Mouse (Mus musculus) liver, adult 2 months (tissue): ENCODE measurements at regions not wholly inside any gene's neighbourhood (a gene's known extent, or its start where the extent isn't known, plus 50 kb on each side); places are given as distances from the start of the nearest gene placed in this dataset.

Experiments used
- DNase-seq: peaks from one replicate; pipeline ENCODE4 v3.0.0-alpha.2; 2011; ENCODE audit warnings: low read depth, low spot score; ENCODE audit errors: extremely low read depth
- H3K27ac ChIP-seq: fragments of 200-500 bp; replicated peaks from 2 replicates; pipeline ENCODE4 v1.5.1; 2012; ENCODE audit warnings: low read depth, mild to moderate bottlenecking, control low read depth, inconsistent platforms, low read length; ENCODE audit not compliant: insufficient read depth
- H3K27me3 ChIP-seq: fragments of 200-500 bp; 2 replicates; pipeline ENCODE4 v1.6.1; 2012; ENCODE audit warnings: mild to moderate bottlenecking, moderate library complexity, low read length, inconsistent platforms; ENCODE audit not compliant: control insufficient read depth, insufficient read depth
- H3K36me3 ChIP-seq: fragments of 200-500 bp; 2 replicates; pipeline ENCODE4 v1.6.1; 2012; ENCODE audit warnings: low read length, inconsistent platforms; ENCODE audit not compliant: control insufficient read depth, insufficient read depth
- H3K4me1 ChIP-seq: fragments of 200-500 bp; 2 replicates; pipeline ENCODE4 v1.6.1; 2011; ENCODE audit warnings: low read length; ENCODE audit not compliant: control insufficient read depth, insufficient read depth
- H3K4me3 ChIP-seq: fragments of 200-500 bp; 2 replicates; pipeline ENCODE4 v1.5.1; 2011; ENCODE audit warnings: low read depth, mild to moderate bottlenecking, control low read depth, low read length, moderate library complexity; ENCODE audit not compliant: insufficient read depth
- H3K79me2 ChIP-seq: fragments of 200-500 bp; 2 replicates; pipeline ENCODE4 v1.6.1; 2012; ENCODE audit warnings: inconsistent platforms, mild to moderate bottlenecking, low read length, moderate library complexity; ENCODE audit not compliant: control insufficient read depth, insufficient read depth
- H3K9ac ChIP-seq: fragments of 200-500 bp; 2 replicates; pipeline ENCODE4 v1.6.1; 2012; ENCODE audit warnings: low read depth, mild to moderate bottlenecking, control low read depth, inconsistent platforms, low read length
- CTCF ChIP-seq: fragments of 200-500 bp; IDR thresholded peaks from 2 replicates; pipeline ENCODE4 v1.5.1; 2011; ENCODE audit warnings: low read depth, low read length, control low read depth
- POLR2A ChIP-seq: fragments of 200-500 bp; IDR thresholded peaks from 2 replicates; pipeline ENCODE4 v1.6.1; 2011; ENCODE audit warnings: low read length, control low read depth; ENCODE audit not compliant: insufficient read depth; ENCODE audit errors: extremely low read depth
- WGBS: fragments of 180-500 bp; shearing (Covaris S2); methylation state at CpG from one replicate; pipeline ENCODE4 v1.1.7; 2018; 5-methylcytosine and 5-hydroxymethylcytosine counted together

DNA sequence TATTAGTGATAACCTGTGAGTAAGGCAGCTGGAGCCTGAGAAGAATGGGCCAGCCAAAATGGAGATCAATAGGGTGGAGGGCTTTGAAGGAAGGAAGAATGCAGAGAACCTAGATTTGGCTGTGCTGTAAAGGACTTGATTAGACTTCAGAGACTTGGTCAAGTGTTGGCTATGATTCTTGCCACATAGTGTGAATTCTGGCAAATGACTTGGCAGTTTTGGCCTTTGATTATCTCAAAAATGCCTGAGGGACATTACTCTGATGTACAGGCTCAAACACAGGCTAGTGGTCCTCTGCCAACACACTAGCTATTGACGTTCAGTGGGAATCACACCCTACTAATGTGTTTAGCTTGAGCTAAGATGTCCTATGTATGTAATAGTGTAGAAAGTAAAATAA is 237.5 kb downstream of the Osr1 start:
- Histone ChIP-seq H3K79me2 (no peaks in the 10 kb centered on the region), H3K27ac (no peak overlapping the region), H3K27me3 (no peaks in the 10 kb centered on the region), H3K4me3 (no peak overlapping the region), H3K9ac (no peak overlapping the region), H3K36me3 (no peaks in the 10 kb centered on the region), H3K4me1 (no peaks in the 10 kb centered on the region)
- WGBS = 58% methylated on average over 1 of the region's 1 CpGs
- no peak for DNase-seq
- TF ChIP-seq POLR2A (no peak), CTCF (no peak)

DNA sequence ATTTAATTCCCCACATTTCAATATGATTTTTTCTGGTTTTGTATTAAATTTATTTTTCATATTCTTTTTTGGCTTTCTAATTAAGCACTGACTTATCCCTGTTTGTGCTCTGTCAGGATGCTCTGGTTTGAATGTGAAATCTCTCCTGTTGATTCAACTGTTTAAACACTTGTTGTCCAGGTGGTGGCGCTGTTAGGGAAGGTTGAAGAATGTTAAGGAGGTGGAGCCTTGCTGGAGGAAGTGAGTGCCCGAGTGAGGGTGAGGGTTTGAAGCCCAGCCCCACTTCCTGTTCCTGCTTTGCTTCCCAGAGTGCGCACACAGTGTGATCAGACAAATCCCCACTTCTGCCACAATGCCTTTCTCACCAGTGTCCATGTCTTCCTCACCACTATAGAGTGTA is 263.4 kb downstream of the Osr1 start:
- Histone ChIP-seq H3K27me3 (no peaks in the 10 kb centered on the region), H3K9ac (no peak overlapping the region), H3K79me2 (no peaks in the 10 kb centered on the region), H3K4me1 (no peaks in the 10 kb centered on the region), H3K27ac (no peak overlapping the region), H3K36me3 (no peaks in the 10 kb centered on the region), H3K4me3 (no peak overlapping the region)
- 52% methylated on average over 3 of the region's 3 CpGs for WGBS
- DNase-seq = no peak
- TF ChIP-seq CTCF (no peak), POLR2A (no peak)

GRCm38 (mm10) chr12:9839198-9839845 is 269.4 kb downstream of the Osr1 start:
- no peak for DNase-seq
- Histone ChIP-seq H3K4me3 (no peak overlapping the region), H3K36me3 (no peaks in the 10 kb centered on the region), H3K4me1 (no peaks in the 10 kb centered on the region), H3K27ac (no peak overlapping the region), H3K9ac (no peak overlapping the region), H3K79me2 (no peaks in the 10 kb centered on the region), H3K27me3 (no peaks in the 10 kb centered on the region)
- WGBS = 71% methylated on average over 5 of the region's 5 CpGs
- TF ChIP-seq POLR2A (no peak), CTCF (no peak)

DNA sequence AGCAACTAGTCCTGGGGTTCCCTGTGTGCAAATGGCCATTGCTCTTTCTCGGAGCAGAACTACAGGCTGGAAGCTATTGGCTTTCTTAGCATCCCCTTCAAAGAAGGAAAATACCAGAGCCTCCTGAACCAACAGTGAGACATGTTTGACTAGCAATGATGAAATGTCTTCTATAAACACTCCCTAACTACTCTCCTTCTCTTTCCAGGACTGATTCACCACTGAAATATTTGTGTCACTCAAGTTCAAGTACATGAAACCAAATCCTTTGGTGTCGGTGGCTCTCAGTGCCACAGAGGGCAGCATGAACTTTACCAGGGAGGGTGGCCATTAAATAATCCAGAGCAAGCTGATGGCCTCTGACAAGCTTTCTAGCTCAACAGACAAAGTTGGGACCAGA is 270.0 kb downstream of the Osr1 start:
- no peak overlapping the region for H3K9ac ChIP-seq
- 60% methylated on average over 2 of the region's 2 CpGs for WGBS
- H3K36me3 ChIP-seq = no peaks in the 10 kb centered on the region
- H3K4me1 ChIP-seq = no peaks in the 10 kb centered on the region
- TF ChIP-seq CTCF (no peak), POLR2A (no peak)
- no peak overlapping the region for H3K4me3 ChIP-seq
- H3K27me3 ChIP-seq = no peaks in the 10 kb centered on the region
- no peak for DNase-seq
- H3K79me2 ChIP-seq = no peaks in the 10 kb centered on the region
- no peak overlapping the region for H3K27ac ChIP-seq

DNA sequence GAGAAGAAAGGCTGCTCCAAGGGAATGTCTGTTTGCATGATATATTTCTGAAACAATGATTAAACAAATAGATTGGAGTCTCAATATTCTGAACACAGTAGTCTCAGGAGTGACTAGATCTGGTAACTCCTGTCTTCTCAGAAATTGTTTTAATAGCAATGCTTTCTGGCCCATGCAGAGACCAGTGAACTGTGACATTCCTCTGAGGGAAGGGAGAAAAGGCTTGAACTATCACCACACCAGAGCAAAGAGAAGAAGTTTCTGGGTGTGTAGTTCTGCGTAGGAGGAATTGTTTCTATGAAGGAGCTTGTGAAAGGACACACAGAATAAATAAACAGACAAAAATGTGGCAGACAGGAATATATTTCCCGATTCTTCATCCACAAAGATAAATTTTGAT is 277.1 kb downstream of the Osr1 start:
- Histone ChIP-seq H3K36me3 (no peaks in the 10 kb centered on the region), H3K4me1 (no peaks in the 10 kb centered on the region), H3K27ac (no peak overlapping the region), H3K27me3 (no peaks in the 10 kb centered on the region), H3K4me3 (no peak overlapping the region), H3K9ac (no peak overlapping the region), H3K79me2 (no peaks in the 10 kb centered on the region)
- no peak for DNase-seq
- WGBS = 74% methylated on average over 2 of the region's 2 CpGs
- TF ChIP-seq POLR2A (no peak), CTCF (no peak)

GRCm38 (mm10) chr12:9847465-9848205 is 277.7 kb downstream of the Osr1 start:
- 83% methylated on average over 7 of the region's 7 CpGs for WGBS
- Histone ChIP-seq H3K79me2 (no peaks in the 10 kb centered on the region), H3K36me3 (no peaks in the 10 kb centered on the region), H3K4me1 (no peaks in the 10 kb centered on the region), H3K9ac (no peak overlapping the region), H3K4me3 (no peak overlapping the region), H3K27ac (no peak overlapping the region), H3K27me3 (no peaks in the 10 kb centered on the region)
- DNase-seq = no peak
- TF ChIP-seq POLR2A = no peak
- no peak for TF ChIP-seq CTCF
